Mouse (Mus musculus) myocyte (in vitro differentiated cells): ENCODE results near the gene Brsk1. TPM values are rescaled to one million over a fixed set of nuclear protein-coding genes. Genes with fewer than 3 reads are reported as not detected.

Experiments used
- H3K27me3 ChIP-seq: one replicate; pipeline ENCODE4 v1.6.1; 2011; ENCODE audit not compliant: control insufficient read depth, insufficient read depth, insufficient read length
- H3K36me3 ChIP-seq: one replicate; pipeline ENCODE4 v1.6.1; 2011; ENCODE audit not compliant: control insufficient read depth, insufficient read depth
- H3K4me2 ChIP-seq: one replicate; pipeline ENCODE4 v1.6.1; 2011; ENCODE audit warnings: low read depth, control low read depth
- H3K4me3 ChIP-seq: one replicate; pipeline ENCODE4 v1.5.1; 2011; ENCODE audit warnings: mild to moderate bottlenecking, control low read depth, moderate library complexity
- H3K79me2 ChIP-seq: one replicate; pipeline ENCODE4 v1.6.1; 2011; ENCODE audit not compliant: control insufficient read depth, insufficient read depth
- H3ac ChIP-seq: one replicate; pipeline ENCODE4 v1.6.1; 2011; ENCODE audit not compliant: control insufficient read depth, insufficient read length
- CEBPB ChIP-seq: IDR thresholded peaks from 2 replicates; pipeline ENCODE4 v1.6.1; 2011; ENCODE audit warnings: mild to moderate bottlenecking, moderate library complexity; ENCODE audit not compliant: poor library complexity, insufficient read depth, severe bottlenecking
- E2F4 ChIP-seq: IDR thresholded peaks from one replicate; pipeline ENCODE4 v1.6.1; 2011; ENCODE audit warnings: mild to moderate bottlenecking, control low read depth, moderate library complexity; ENCODE audit not compliant: insufficient read depth
- MAX ChIP-seq: IDR thresholded peaks from one replicate; pipeline ENCODE4 v1.6.1; 2011; ENCODE audit warnings: low read depth, mild to moderate bottlenecking, control low read depth
- MYOD1 ChIP-seq, 3 experiments: IDR thresholded peaks; one replicate each; pipeline ENCODE4 v1.6.1; 2011; ENCODE audit warnings: control low read depth in 2 of 3, low read depth in 2 of 3, mild to moderate bottlenecking in 2 of 3, moderate library complexity in 1 of 3; ENCODE audit not compliant: insufficient read length in 2 of 3, control insufficient read depth in 1 of 3
- MYOG ChIP-seq, 3 experiments: IDR thresholded peaks; one replicate each; pipeline ENCODE4 v1.6.1; 2011; ENCODE audit warnings: control low read depth in 2 of 3, low read depth in 2 of 3, mild to moderate bottlenecking in 2 of 3; ENCODE audit not compliant: insufficient read length in 2 of 3, control insufficient read depth in 1 of 3, insufficient read depth in 1 of 3
- POLR2A ChIP-seq: IDR thresholded peaks from one replicate; pipeline ENCODE4 v1.6.1; 2011; ENCODE audit warnings: low read depth, mild to moderate bottlenecking, control low read depth, moderate library complexity; ENCODE audit not compliant: insufficient read length
- POLR2AphosphoS2 ChIP-seq: IDR thresholded peaks from one replicate; pipeline ENCODE4 v1.6.1; 2011; ENCODE audit warnings: low read depth, control low read depth; ENCODE audit not compliant: insufficient read length
- REST ChIP-seq: IDR thresholded peaks from one replicate; pipeline ENCODE4 v1.6.1; 2011; ENCODE audit warnings: mild to moderate bottlenecking, control low read depth, moderate library complexity; ENCODE audit not compliant: insufficient read depth, insufficient read length
- SRF ChIP-seq: IDR thresholded peaks from one replicate; pipeline ENCODE4 v1.6.1; 2011; ENCODE audit warnings: low read depth; ENCODE audit not compliant: control insufficient read depth, insufficient read length
- TCF12 ChIP-seq: IDR thresholded peaks from one replicate; pipeline ENCODE4 v1.6.1; 2011; ENCODE audit warnings: mild to moderate bottlenecking, control low read depth; ENCODE audit not compliant: poor library complexity, insufficient read depth, severe bottlenecking
- TCF3 ChIP-seq: IDR thresholded peaks from one replicate; pipeline ENCODE4 v1.6.1; 2011; ENCODE audit warnings: low read depth, control low read depth; ENCODE audit not compliant: insufficient read length
- USF1 ChIP-seq: IDR thresholded peaks from one replicate; pipeline ENCODE4 v1.6.1; 2011; ENCODE audit warnings: low read depth, mild to moderate bottlenecking, control low read depth, moderate library complexity
- polyA plus RNA-seq: library from polyadenylated mRNA; unstranded; fragments of >200 nt; fragmentation: generic; extraction: Trizol; gene quantifications from one replicate; pipeline ENCODE4 v1.2.1, GENCODE M21; 2012; ENCODE audit warnings: missing spikeins

Gene Brsk1
- polyA plus RNA-seq, 1 experiment, result 7.0 TPM

DNA sequence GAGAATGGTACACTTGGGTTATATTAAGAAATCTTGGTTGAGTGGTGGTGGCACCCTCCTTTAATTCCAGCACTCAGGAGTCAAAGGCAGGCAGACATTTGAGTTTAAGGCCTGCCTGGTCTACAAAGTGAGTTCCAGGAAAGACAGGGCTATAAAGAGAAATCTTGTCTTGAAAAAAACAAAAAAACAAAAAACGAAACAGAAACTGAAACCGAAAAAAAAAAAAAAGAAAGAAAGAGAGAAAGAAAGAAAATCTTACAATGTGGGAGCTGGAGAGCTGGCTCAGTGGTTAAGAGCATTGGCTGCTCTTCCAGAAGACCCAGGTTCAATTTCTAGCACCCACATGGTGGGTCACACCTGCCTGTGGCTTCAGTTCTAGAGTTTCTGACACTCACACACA is 26.7 kb upstream of the Brsk1 start:
- TF ChIP-seq MAX (no peak), POLR2A (no peak), SRF (no peak), CEBPB (no peak), REST (no peak), TCF3 (no peak), USF1 (no peak), POLR2AphosphoS2 (no peak), MYOG (IDR thresholded peaks at IDR 0.05; ENCODE audit: control insufficient read depth in 1 of 3, insufficient read depth in 1 of 3, insufficient read length in 2 of 3, low read depth in 2 of 3) (no peak), E2F4 (no peak), MYOD1 (IDR thresholded peaks at IDR 0.05; ENCODE audit: control insufficient read depth in 1 of 3, insufficient read length in 2 of 3, low read depth in 2 of 3) (no peak), TCF12 (no peak)
- H3K4me2 ChIP-seq, result no peak overlapping the region
- H3K4me3 ChIP-seq, result no peak overlapping the region
- no peaks in the 10 kb centered on the region for H3K79me2 ChIP-seq
- no peaks in the 10 kb centered on the region for H3K36me3 ChIP-seq
- no peaks in the 10 kb centered on the region for H3K27me3 ChIP-seq
- no peak overlapping the region for H3ac ChIP-seq

DNA sequence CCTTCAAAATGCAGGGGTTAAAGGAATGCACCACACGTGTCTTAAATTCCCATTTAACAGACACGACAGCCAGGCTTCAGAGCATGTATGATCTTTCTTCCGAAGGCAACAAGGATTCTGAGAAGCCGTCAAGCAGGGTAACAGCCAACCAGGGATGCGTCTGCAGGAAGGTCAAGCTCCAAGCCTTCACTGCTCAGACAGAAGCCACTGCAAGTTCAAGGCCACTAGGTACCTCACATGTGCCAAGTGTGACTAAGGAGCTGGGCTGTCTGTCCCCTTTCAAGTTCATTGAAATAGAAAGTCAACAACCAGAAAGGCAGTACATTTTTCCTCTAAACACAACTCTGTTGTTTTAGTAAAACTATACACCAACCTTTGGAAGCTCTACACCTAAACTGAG is 23.5 kb upstream of the Brsk1 start:
- Histone ChIP-seq H3K27me3 (no peaks in the 10 kb centered on the region), H3K79me2 (no peaks in the 10 kb centered on the region), H3K4me3 (no peak overlapping the region), H3ac (no peak overlapping the region), H3K36me3 (peaks cover 6% of the 10 kb centered on the region), H3K4me2 (no peak overlapping the region)
- TF ChIP-seq SRF (no peak), CEBPB (no peak), MYOD1 (IDR thresholded peaks at IDR 0.05; ENCODE audit: control insufficient read depth in 1 of 3, insufficient read length in 2 of 3, low read depth in 2 of 3) (no peak), REST (no peak), E2F4 (no peak), TCF12 (no peak), MYOG (IDR thresholded peaks at IDR 0.05; ENCODE audit: control insufficient read depth in 1 of 3, insufficient read depth in 1 of 3, insufficient read length in 2 of 3, low read depth in 2 of 3) (no peak), POLR2AphosphoS2 (no peak), USF1 (no peak), MAX (no peak), POLR2A (no peak), TCF3 (no peak)

DNA sequence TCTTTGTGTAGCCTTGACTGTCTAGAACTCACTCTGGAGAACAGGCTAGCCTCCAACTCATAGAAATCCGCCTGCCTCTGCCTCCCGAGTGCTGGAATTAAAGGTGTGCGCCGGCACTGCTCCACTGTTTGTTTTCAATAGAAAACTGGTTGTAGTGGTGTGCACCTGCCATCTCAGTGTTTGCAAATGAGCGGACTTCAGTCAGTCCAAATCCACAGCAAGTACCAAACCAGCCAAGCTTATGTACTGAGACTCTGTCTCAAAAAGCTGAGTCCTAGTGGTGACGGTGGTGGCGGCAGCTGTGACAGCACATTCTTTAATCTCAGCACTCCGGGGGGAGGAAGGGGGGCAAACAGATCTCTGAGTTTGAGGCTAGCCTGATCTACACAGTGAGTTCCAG is 21.9 kb upstream of the Brsk1 start:
- Histone ChIP-seq H3K4me3 (no peak overlapping the region), H3K36me3 (peaks cover 6% of the 10 kb centered on the region), H3K4me2 (no peak overlapping the region), H3ac (no peak overlapping the region), H3K79me2 (no peaks in the 10 kb centered on the region), H3K27me3 (no peaks in the 10 kb centered on the region)
- TF ChIP-seq POLR2AphosphoS2, result no peak
- TF ChIP-seq TCF12, result no peak
- no peak for TF ChIP-seq TCF3

DNA sequence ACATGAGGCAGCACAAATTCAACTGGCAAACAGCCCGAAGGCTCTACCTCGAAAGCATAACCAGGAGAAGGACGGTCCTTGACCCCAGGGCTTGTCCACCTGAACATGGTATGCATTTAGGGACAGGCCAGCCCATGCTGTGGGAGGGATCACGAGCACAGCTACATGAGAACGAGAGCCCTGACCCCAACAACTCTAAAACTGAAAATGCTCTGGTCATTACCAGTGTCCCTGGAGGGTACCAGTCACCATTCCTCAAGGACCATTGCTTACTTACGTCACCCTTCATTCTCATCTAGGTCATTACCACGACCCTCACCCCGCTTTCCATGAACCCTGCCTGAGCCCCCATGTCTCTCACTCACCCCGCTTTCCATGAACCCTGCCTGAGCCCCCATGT is 21.2 kb upstream of the Brsk1 start:
- H3K79me2 ChIP-seq, result no peaks in the 10 kb centered on the region
- no peaks in the 10 kb centered on the region for H3K27me3 ChIP-seq
- TF ChIP-seq POLR2A, result no peak
- no peak for TF ChIP-seq MYOD1 (IDR thresholded peaks at IDR 0.05; ENCODE audit: control insufficient read depth in 1 of 3, insufficient read length in 2 of 3, low read depth in 2 of 3)
- no peak for TF ChIP-seq POLR2AphosphoS2
- TF ChIP-seq SRF, result no peak
- no peak for TF ChIP-seq E2F4
- TF ChIP-seq CEBPB, result no peak
- TF ChIP-seq MAX, result no peak
- TF ChIP-seq USF1, result no peak
- TF ChIP-seq REST, result no peak
- no peak for TF ChIP-seq TCF3
- no peak for TF ChIP-seq MYOG (IDR thresholded peaks at IDR 0.05; ENCODE audit: control insufficient read depth in 1 of 3, insufficient read depth in 1 of 3, insufficient read length in 2 of 3, low read depth in 2 of 3)
- TF ChIP-seq TCF12, result no peak
- H3K4me2 ChIP-seq, result no peak overlapping the region
- H3K4me3 ChIP-seq, result no peak overlapping the region
- peaks cover 6% of the 10 kb centered on the region for H3K36me3 ChIP-seq
- H3ac ChIP-seq, result no peak overlapping the region

DNA sequence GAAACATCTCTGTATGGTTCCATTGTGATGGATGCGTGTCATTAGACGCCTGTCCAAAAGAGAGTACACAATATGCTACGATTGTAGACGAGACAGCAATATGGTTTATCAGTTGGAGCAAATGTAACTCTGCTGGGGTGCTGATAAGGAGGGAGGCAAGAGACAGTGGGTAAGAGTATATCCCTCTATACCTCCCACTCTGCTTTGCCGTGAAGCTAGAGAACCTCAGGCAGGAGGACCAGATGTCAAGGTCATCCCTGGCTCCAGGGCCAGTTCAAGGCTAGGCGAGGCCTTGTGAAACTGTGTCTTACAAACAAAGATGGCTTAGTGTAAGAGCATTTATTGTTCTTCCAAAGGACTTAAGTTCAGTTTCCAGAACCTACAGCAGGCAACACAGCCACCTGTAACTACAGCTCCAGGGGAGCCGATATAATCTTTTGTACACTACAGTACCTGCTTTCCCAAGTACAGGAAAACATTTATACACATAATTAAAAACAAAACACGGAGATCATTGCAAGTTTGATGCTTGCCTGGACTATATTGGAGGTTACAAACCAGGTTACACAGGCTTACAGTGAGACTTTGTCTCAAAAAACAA is 19.6 kb upstream of the Brsk1 start:
- no peak overlapping the region for H3K4me2 ChIP-seq
- no peaks in the 10 kb centered on the region for H3K27me3 ChIP-seq
- H3K4me3 ChIP-seq, result no peak overlapping the region
- no peaks in the 10 kb centered on the region for H3K79me2 ChIP-seq
- peaks cover 7% of the 10 kb centered on the region for H3K36me3 ChIP-seq
- TF ChIP-seq POLR2A (no peak), E2F4 (no peak), TCF12 (no peak), USF1 (no peak), TCF3 (no peak), REST (no peak), CEBPB (no peak), SRF (no peak), POLR2AphosphoS2 (no peak), MAX (no peak), MYOG (IDR thresholded peaks at IDR 0.05; ENCODE audit: control insufficient read depth in 1 of 3, insufficient read depth in 1 of 3, insufficient read length in 2 of 3, low read depth in 2 of 3) (no peak), MYOD1 (IDR thresholded peaks at IDR 0.05; ENCODE audit: control insufficient read depth in 1 of 3, insufficient read length in 2 of 3, low read depth in 2 of 3) (no peak)
- H3ac ChIP-seq, result no peak overlapping the region
